Mouse (Mus musculus): ENCODE results near the gene Cpa2.

Cpa2 gene

GRCm38 (mm10) chr6:30549231-30549761 lies 7.9 kb downstream of the Cpa2 start:
- DNase-seq: no peak

GRCm38 (mm10) chr6:30550496-30551192 lies 9.3 kb downstream of the Cpa2 start:
- no peak for DNase-seq

GRCm38 (mm10) chr6:30551193-30551515 lies 9.8 kb downstream of the Cpa2 start:
- DNase-seq: no peak

GRCm38 (mm10) chr6:30551644-30552580 lies 10.5 kb downstream of the Cpa2 start:
- DNase-seq: no peak

GRCm38 (mm10) chr6:30552628-30553027 lies 11.2 kb downstream of the Cpa2 start:
- no peak for DNase-seq

- no peak for DNase-seq
Observed at GRCm38 (mm10) chr6:30553381-30554010, 12.1 kb downstream of the Cpa2 start.

- DNase-seq: no peak
Observed at GRCm38 (mm10) chr6:30554092-30554491, 12.7 kb downstream of the Cpa2 start.

- no peak for DNase-seq
Observed at GRCm38 (mm10) chr6:30554621-30555170, 13.3 kb downstream of the Cpa2 start.

GRCm38 (mm10) chr6:30556080-30556479 lies 14.7 kb downstream of the Cpa2 start:
- peak in 1 of 2 experiments; percentile 11 for DNase-seq

- no peak for DNase-seq
Observed at GRCm38 (mm10) chr6:30559726-30560125, 18.3 kb downstream of the Cpa2 start.

GRCm38 (mm10) chr6:30562132-30562531 lies 20.8 kb downstream of the Cpa2 start:
- DNase-seq: no peak

GRCm38 (mm10) chr6:30563575-30563974 lies 22.2 kb downstream of the Cpa2 start:
- no peak for DNase-seq

- DNase-seq: no peak
Observed at GRCm38 (mm10) chr6:30564051-30564450, 22.7 kb downstream of the Cpa2 start.

- no peak for DNase-seq
Observed at GRCm38 (mm10) chr6:30568069-30568468, 26.7 kb downstream of the Cpa2 start, which contains the start of gene Cpa4. TSS of gene Cpa4 (plus strand) at chr6:30568369.

- DNase-seq: no peak
Observed at GRCm38 (mm10) chr6:30569331-30569730, 27.9 kb downstream of the Cpa2 start.

GRCm38 (mm10) chr6:30570012-30570411 lies 28.6 kb downstream of the Cpa2 start:
- no peak for DNase-seq

GRCm38 (mm10) chr6:30572456-30573311 lies 31.3 kb downstream of the Cpa2 start:
- no peak for DNase-seq

- DNase-seq: no peak
Observed at GRCm38 (mm10) chr6:30573380-30573779, 32.0 kb downstream of the Cpa2 start.

GRCm38 (mm10) chr6:30574945-30575344 lies 33.6 kb downstream of the Cpa2 start:
- DNase-seq: no peak

GRCm38 (mm10) chr6:30576477-30577203 lies 35.3 kb downstream of the Cpa2 start:
- DNase-seq: peak; percentile 2 to 7
